Mouse (Mus musculus): Measurements from ENCODE around the gene Catsperz.

Catsperz gene

DNA sequence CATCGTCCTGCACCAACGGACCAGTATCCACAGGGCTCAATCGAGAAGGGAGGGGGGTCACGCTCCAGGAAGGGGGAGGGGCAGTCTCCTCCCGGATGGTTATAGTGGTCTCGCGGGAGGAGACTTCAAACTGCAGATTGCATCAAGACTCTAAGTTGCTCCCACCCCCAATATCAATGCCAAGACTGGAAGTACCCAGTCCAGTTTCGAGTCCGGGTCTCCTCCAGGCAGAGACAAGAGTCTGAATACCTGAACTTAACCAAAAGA, at the start of gene Catsperz:
TSS of gene Catsperz (minus strand) at position 74 of the 267 bp plus-strand sequence.
- no peak for DNase-seq

DNA sequence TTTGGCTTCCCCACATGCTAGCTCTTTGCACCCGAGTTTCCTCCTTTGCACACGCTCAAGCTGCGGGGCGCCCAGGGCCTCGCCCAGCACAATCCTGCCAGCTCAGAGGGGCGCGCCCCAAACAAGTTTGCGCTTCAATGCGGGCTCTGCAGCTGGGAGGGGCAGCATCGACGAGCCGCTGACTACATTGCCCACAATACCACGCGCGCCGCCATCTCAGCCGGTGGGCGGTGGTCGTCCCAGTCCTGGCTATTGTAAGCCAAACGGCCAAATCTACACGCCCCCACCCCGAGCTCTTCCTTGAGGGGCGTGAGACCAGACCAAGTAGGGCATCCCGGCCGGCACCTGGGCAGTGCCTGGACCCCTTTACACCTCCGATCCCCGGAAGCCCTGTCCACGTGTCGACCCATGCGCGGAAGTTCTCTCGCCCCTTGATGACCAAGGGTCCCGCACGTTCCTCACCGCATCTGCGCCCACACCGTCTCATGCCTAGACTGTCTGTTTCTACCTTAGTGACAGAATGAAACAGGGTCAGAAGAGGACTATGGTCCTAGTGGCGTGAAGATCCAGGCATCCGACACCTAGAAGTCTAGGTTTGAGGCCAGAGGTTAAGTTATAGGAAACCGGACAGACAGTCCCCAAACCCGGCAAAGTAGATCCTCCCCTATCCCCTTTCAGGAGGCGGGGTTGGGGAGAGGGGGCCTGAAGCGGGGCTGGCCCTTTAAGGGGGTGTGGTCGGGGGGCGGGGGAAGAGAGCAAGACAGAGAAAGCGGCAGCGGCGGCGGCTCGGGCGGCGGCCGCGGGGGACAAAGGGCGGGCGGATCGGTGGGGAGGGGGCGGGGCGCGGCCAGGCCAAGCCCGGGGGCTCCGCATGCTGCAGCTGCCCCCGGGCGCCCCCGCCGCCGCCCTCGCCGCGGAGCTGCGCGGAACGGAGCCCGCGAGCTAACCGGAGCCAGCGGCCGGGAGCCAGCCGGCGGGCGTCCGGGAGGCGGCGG, 49.3 kb upstream of the Catsperz start, which contains the start of gene Ppp1r14b:
TSS of gene Ppp1r14b (plus strand) at position 758 of the 995 bp plus-strand sequence.
- DNase-seq, result peak; percentile 99

GRCm38 (mm10) chr19:6973581-6974190, 48.5 kb upstream of the Catsperz start:
- DNase-seq, result no peak

DNA sequence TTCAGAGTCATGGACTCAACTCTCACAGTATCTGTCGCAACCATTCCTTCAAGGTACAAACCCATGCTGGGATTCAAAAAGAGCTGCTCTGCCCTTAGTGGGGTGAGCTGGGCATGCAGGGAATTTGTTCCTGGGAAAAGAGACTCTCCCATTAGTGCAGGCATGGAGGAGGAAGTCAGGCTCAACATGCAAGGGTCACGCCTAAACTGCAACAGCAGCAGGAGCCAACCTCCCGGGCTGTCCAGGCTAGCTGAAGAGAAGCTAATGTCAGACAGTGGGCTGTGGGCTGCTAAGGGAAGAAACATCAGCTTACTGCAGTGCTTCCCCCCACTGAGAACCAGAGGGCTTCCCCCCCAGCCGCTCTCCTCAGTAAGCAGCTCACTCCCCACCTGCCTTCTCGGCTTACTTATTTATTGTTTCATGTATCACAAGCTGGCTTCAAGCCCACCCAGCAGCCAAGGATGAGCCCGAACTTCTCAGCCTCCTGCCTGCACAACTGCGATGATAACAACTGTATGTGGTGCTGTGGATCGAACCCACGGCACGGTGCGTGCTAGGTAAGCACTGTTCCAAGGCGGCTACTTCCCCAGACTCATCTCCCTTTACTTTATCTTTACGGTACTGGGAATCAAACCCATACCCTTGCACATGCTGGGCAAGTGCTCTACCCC, 47.2 kb upstream of the Catsperz start:
- peak; percentile 93 for DNase-seq

- no peak for DNase-seq
These were observed 46.5 kb upstream of the Catsperz start for GRCm38 (mm10) chr19:6971644-6972043.

- peak; percentile 95 for DNase-seq
These were observed 45.4 kb upstream of the Catsperz start for GRCm38 (mm10) chr19:6970460-6971085.

GRCm38 (mm10) chr19:6969665-6970381, 44.6 kb upstream of the Catsperz start:
- peak; percentile 98 for DNase-seq

DNA sequence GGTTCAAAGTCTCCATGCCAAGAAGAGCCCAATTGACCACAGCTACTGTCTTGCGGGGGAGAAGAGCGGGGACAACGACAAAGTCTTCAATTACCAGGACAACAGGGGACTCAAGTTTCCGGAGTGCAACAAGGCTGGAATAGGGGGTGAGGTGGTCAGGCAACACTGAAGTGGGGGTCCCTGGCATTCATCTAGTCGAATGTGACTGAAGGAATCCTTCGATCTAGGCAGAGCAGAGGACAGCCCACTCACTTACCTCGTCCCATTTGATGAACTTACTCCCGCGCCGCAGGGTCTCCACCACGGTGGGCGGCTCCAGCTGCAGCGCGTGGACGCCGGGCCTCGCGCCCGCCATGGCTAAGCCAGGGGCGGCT, 44.1 kb upstream of the Catsperz start:
- DNase-seq, result no peak

DNA sequence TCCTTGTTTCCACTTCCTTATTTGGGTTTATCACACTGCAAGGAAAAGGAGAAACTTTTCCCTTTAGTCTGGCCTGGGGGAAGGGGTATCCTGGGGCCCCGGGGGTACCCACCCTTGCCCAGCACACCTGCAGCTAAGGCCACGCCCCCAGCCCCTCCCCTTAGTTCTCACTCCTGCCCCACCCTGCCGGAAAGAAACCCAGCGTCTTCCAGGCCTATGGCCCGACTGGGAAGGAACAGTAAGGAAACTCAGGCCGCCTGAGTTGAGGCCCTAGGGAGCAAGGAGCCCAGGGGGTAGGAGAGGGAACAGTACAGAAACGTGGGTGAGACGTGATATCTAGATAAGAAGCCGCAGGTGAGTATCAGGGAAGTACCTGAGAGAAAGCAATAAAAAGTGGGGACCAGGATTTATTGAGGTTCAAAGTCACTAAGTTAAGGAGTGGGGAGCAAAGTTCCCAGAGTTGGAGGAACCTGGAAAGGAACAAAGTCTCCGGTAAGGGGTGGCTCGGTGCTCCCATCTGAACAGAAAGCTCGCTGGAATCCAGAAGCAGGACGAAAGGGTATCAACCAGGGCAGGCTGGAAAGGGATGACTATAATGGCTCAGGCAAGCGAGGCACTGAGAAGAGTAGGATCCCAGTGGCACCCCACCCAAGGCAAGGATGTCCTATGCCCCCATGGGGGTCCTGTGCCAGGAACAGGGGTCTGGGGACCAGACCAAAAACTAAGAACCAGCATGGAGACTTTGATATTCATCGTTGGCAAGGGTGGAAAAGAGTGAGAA, 43.5 kb upstream of the Catsperz start:
- DNase-seq, result peak; percentile 95

GRCm38 (mm10) chr19:6956461-6956860, 31.3 kb upstream of the Catsperz start:
- peak; percentile 93 for DNase-seq

DNA sequence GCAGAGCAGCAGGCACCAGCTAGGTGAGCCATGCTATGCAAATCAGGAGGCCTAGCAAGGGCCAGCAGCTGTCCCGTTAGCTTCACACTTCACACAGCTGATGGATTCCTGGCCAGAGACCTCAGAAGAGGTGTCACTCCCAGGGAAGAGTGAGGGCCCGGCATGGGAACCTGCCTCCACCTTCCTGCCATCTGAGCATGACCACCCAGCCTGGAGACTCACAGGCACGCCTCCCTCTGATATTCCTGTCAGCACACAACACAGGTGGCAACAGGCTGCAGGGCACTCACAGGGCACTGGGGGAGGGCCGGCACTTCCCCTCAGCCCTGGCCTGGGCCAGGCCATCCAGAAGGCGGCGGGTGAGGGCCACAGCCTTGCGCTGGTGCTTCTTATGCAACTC, 30.2 kb upstream of the Catsperz start:
- DNase-seq, result peak; percentile 97

GRCm38 (mm10) chr19:6954046-6954445, 28.9 kb upstream of the Catsperz start:
- DNase-seq, result peak; percentile 96

DNA sequence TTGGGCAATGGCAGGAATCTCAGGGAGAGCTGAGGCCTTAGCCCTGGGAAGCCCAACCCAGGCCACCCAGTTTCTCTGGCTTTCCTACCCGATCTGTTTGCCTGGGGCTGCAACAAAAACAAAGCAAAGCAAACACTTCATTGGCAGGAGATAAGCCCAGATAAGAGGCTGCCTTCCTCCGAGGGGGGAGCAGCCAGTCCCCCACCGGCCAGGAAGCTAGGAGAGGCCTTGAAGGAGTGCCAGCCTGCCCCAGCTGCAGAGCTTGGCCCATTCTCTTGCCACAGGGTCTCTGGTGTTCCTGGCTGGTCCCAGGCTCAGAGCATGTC, 27.5 kb upstream of the Catsperz start:
- peak; percentile 98 for DNase-seq

DNA sequence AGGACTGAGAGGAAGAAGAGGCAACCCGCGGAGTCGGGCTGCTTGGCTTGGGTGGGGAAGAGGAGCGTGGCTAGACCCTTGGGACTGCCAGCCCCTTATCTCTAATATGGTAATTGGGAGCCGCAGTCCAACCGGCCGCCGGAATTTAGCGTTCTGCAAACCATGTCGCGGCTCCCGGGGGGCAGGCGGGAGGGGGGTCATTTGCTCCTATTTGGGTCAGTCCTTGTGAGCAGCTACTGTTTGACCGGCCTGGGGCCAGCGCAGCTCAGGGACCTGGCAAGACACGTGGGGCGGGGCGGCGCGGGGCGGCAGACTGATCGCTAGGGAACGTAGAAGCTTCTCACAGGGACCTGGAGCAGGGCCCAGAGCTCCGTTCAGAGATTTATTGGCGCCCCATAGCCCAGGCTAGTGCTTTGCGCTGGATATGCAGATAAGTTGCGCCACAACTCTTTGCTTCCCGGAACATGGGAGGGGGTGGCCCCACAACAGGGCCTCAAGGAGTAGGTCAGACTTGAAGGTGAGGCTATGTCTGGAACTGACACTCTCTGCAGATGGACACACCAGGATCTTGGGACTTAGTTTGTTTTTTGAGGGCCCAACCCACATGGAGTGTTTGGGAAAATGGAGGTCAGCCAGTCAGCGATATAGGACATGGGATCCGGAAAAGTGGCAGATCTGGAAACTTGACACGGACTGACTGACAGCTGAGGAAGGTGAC, 27.0 kb upstream of the Catsperz start:
- peak; percentile 99 for DNase-seq

DNA sequence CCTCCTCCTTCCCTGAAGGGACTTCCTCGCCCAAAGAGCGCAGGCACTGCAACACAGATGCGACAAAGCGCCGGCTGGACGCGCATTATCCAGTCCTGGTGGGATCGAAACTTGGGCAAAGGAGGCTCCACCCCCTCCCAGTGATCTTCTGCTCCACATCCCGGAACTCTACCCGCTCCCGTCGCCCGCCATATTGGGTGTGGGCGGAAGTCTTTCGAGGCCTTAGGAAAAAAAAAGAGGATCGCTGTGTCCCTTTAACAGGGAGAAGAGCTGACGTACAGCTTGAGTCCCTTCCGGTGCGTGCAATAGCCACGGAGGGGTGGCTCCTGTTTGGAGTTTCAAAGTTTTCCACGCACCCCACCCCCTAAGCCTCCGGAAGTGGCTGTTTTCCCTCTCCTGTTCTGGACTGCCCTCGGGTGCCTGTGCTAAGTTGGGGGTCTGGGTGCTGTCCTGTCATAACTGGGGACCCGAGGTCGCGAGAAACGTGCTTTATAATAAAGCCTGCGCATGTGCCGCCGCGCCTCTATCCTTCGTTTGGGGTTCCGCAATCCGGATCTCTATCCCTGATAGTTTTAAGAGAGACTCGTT, 26.3 kb upstream of the Catsperz start:
- peak; percentile 100 for DNase-seq

DNA sequence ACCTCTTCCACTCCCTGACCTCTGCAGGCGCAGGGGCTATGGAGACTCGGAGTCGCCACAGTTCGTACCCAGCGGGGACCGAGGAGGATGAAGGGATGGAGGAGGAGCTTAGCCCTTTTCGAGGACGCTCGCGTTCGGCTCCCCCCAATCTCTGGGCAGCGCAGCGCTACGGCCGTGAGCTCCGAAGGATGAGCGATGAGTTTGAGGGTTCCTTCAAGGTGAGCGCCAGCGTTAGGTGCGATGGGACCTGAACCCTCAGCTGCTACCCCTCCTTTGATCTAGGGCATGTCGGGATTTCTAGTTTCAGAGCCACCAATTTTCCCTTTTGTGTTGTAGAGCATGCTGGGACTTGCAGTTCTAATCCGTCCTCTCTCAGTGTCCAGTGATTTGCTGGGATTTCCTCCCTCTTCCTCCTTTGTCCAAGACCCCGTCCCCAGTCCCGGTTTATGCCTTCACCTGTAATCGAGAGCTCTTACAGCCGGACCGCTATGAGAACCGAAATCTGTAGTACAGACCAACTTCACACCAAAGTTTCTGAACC, 25.5 kb upstream of the Catsperz start:
- peak; percentile 97 for DNase-seq

DNA sequence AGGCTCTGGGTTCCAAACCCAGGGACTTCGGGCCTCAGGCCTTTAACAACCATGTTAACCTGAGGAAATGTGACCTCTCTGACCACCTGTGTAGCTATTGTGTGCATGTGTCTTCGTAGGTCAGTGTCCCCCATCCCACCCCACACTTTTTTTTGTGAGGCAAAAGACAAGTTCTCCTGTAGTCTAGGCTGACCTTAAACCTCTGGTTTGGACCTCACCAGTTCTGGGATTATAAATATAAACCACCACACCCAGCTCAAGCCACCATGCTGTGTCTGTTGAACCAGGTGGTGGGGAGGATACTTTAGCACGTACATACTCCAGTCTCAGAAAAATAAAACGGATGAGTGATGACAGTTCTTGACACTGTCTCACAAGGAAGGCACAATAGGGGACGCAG, 24.8 kb upstream of the Catsperz start:
- peak; percentile 92 for DNase-seq

DNA sequence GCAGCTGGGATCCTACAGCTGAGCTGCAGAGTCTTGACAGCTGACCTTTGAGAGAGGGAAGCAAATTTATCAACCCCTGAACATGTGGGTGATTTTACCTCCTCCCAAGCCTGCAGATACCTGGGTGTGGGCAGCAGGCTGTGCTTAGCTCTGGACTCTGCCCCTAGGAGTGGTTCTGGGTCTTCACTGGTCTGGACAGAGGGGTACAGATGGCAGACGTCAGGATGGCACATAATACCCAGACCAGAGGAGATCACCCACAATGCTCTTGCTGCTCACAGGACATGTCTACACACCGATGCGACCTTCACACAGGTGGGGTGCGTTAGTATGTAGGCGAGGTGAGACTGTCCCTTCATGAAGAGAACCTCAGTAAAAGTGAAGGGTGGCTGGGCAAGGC, 24.4 kb upstream of the Catsperz start:
- peak; percentile 92 for DNase-seq

DNA sequence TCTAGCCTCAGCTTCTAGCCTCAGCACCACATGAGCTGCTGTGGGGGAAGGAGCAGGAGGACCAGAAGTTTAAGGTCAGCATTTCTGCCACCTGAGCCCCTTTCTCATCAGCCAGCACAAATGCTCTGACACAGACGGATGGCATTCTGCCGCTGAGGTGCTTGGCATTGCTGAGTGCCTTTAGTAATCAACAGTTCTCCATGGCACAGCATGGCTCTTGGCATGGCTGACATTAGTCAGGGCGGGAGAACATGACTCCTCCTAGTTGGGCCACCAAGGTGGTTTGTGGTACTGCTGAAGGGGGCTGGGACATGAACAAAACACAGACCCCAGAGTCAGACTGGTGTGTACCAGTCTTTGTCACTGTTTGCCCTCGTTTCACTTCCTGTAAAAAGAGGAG, 23.0 kb upstream of the Catsperz start:
- peak; percentile 90 for DNase-seq

GRCm38 (mm10) chr19:6947742-6948141, 22.6 kb upstream of the Catsperz start:
- DNase-seq, result no peak
